Mouse (Mus musculus): ENCODE data around the gene Iqck. TPM values are rescaled to one million over a fixed set of nuclear protein-coding genes. Genes with fewer than 3 reads are reported as not detected.

Gene Iqck
- 3.1 and 3.2 TPM in 2 replicates for polyA plus RNA-seq (2012; rRNA removed)

DNA sequence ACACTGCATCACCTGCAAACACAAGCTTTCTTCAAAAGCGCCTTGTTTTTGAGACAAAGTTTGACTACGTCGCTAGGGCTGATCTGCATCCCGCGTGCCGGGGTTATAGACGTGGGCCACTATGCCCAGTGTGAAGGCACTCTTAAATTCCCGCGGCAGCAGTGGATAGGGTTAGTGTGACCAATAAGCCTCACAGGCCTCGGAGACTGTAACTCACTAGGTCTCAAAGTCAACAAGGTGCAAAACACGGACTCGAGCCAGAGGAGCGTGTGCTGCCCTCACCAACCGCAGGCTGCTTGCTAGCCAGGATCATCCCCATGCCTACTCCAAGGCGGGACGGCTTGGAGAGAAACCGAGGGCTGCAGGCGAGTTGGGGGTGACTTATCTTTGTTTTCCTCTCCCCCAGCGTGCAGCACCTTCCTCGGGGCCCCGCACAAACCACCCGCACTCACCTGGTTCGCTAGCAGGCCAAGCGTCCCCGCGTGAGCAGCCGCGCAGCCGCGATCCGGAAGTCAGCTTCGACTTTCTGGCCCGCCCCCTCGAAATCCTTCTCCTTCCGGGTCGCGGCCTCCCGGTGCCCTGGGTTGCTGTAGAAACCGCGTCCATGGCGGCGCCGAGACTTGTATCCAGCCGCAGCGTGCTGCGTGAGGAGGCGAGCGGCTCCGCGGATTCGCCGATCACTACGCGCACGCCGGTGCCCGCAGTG is at the start of gene Iqck:
Gene Iqck (plus strand): TSS at position 582 of the 706 bp plus-strand sequence.

DNA sequence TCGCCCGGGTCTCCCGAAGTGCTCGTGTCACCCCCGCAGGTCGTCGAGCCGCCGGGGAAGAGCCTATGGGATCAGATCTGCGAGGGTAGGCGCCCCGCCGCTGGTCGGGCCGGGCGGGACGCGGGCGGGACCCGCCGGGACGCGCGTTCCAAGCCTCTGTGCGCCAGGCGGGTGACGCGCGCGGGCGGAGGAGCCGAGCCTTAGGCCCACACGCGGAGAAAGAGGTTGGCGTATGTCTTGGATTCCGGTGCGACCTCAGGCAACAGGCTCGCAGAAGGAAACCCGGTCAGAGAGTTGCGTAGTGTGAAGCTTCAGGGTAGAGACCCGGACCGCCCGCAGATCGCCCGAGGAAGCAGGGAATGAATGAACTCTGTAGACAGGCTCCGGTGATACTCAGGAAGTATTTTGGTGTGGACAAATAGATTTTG is 339 bp downstream of the Iqck start, which contains the start of gene Knop1:
Gene Knop1 (minus strand): TSS at position 378 of the 428 bp plus-strand sequence.

DNA sequence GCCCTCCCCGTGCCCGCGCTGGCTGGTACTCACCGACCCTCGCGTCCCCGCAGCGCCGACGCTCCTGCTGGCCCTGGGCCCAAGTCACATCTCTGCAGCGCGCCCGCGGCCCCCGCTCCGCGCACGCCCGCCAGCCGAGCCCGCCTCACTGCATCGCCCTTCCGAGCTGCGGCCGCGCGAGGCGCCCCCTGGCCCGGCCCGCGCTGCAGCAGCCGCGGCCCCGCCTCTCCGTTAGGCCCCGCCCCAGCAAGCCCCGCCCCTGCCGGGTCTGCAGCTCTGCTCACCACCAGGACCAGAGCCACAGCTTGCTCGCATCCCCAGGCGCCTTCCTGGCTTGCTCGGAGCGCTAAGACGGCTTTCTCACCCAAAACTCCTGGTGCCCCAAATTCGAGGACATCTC is 139.5 kb downstream of the Iqck start, which contains the start of gene Gprc5b:
Gene Gprc5b (minus strand): TSS at position 205 of the 400 bp plus-strand sequence.

Other genes with a start within 250 kb of the Iqck start
- 74.3 and 76.0 TPM in 2 replicates for gene Gde1, start 150.0 kb upstream of the Iqck start, polyA plus RNA-seq (2012; rRNA removed)
- gene Ccp110, start 143.2 kb upstream of the Iqck start, polyA plus RNA-seq (2012; rRNA removed): 61.8 and 66.8 TPM in 2 replicates
- gene Vps35l, start 115.5 kb upstream of the Iqck start, polyA plus RNA-seq (2012; rRNA removed): 47.0 and 52.1 TPM in 2 replicates
- gene Knop1, start 502 bp downstream of the Iqck start, polyA plus RNA-seq (2012; rRNA removed): 44.8 and 51.8 TPM in 2 replicates
- gene Gprc5b, start 139.5 kb downstream of the Iqck start, polyA plus RNA-seq (2012; rRNA removed): 21.1 and 25.1 TPM in 2 replicates

Measured in central nervous system, embryonic 11.5 days (tissue).